Mouse (Mus musculus) ES-Bruce4 (cell line): ENCODE data around the gene Srsf4. TPM values are rescaled to one million over a fixed set of nuclear protein-coding genes. Genes with fewer than 3 reads are reported as not detected.
A peak's percentile ranks its signal among the peaks of the same experiment; 100 is the strongest.

Experiments
- H3K27ac ChIP-seq: 2 replicates; pipeline ENCODE4 v1.5.1; 2012; ENCODE audit warnings: low read length, inconsistent platforms; ENCODE audit not compliant: insufficient read depth
- H3K27me3 ChIP-seq: 2 replicates; pipeline ENCODE4 v1.6.1; 2012; ENCODE audit warnings: mild to moderate bottlenecking, low read length, inconsistent platforms; ENCODE audit not compliant: control insufficient read depth, poor library complexity, insufficient read depth, severe bottlenecking
- H3K36me3 ChIP-seq: 2 replicates; pipeline ENCODE4 v1.6.1; 2012; ENCODE audit warnings: inconsistent platforms, mild to moderate bottlenecking, low read length, moderate library complexity; ENCODE audit not compliant: control insufficient read depth, poor library complexity, insufficient read depth, severe bottlenecking
- H3K4me1 ChIP-seq: one replicate; pipeline ENCODE4 v1.8.1; 2011; ENCODE audit warnings: low read length; ENCODE audit not compliant: control insufficient read depth, insufficient read depth
- H3K4me3 ChIP-seq: 2 replicates; pipeline ENCODE4 v1.5.1; 2011; ENCODE audit warnings: low read depth, mild to moderate bottlenecking, low read length
- H3K9ac ChIP-seq: 2 replicates; pipeline ENCODE4 v1.6.1; 2012; ENCODE audit warnings: low read depth, mild to moderate bottlenecking, inconsistent platforms; ENCODE audit not compliant: poor library complexity, severe bottlenecking
- H3K9me3 ChIP-seq: replicated peaks from 2 replicates; pipeline ENCODE4 v1.6.1; 2012; ENCODE audit warnings: mild to moderate bottlenecking, low read length, inconsistent platforms; ENCODE audit not compliant: control insufficient read depth, poor library complexity, insufficient read depth, severe bottlenecking
- CTCF ChIP-seq: IDR thresholded peaks from one replicate; pipeline ENCODE4 v1.8.1; 2011; ENCODE audit warnings: low read depth, low read length
- EP300 ChIP-seq: IDR thresholded peaks from 2 replicates; pipeline ENCODE4 v1.6.1; 2011; ENCODE audit warnings: low read depth, low read length; ENCODE audit not compliant: insufficient read depth
- POLR2A ChIP-seq: IDR thresholded peaks from one replicate; pipeline ENCODE4 v1.8.1; 2011; ENCODE audit warnings: low read length; ENCODE audit not compliant: insufficient read depth
- polyA plus RNA-seq: library from polyadenylated mRNA; stranded (reverse); fragments of >200 nt; gene quantifications from 2 replicates; pipeline ENCODE4 v1.2.4, GENCODE M21; 2011; ENCODE audit warnings: low read depth; ENCODE audit not compliant: missing spikeins, insufficient read depth, insufficient read length

Gene Srsf4
- polyA plus RNA-seq, 1 experiment, result 74.5 TPM

DNA sequence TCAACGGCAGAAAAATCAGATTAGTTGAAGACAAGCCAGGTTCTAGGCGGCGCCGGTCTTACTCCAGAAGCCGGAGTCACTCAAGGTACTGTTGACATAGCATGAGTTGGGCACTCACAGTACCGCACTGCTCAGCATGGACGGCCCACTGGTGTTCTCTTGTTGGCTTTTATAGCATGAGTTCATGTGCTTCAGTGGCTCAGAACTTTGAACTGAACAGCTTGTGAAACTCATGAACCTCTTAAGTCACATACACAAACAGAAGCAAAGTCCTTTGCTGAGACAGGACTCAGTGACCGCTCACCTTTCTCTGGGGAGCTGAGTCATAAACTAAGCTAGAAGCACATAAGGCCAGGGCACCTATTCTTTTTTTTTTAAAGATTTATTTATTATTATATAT lies 24.4 kb downstream of the Srsf4 start:
- TF ChIP-seq EP300 (no peak), CTCF (no peak), POLR2A (no peak)
- peaks cover 40% of the 10 kb centered on the region for H3K36me3 ChIP-seq
- no peak overlapping the region for H3K27ac ChIP-seq

DNA sequence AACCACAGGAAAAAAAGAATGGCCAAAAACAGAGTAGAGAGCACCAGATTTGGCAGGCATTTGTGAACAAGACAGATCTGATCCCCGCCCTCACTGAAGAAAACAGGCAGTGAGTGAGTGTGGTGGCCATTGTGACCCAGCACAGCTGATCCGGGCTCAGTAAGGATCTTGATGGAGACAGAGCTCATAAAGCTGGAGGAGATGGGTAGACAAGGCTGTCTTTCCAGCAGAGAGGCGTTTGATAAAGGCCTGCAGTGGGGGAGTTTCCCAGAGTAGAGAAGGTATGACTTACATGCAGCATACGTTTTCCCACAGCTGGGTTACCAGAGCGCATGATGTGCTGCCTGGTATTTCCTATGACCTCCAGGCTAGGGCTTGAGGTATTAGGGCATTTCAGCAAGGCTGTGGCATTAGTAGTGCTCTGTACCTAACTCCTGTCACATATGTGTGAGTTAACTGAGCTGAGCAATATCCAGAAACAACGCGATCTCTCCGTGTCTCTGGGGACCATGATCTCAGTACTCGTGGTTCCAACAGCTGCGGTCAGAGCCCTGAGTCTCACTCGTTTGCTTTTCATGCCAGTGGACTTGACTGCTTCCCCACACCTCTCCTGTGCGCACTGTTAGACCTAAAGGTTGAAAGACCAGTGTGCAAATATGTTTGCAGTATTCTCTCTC lies 25.2 kb downstream of the Srsf4 start:
- Histone ChIP-seq H3K36me3 (peaks cover 33% of the 10 kb centered on the region), H3K9ac (no peak overlapping the region), H3K27ac (no peak overlapping the region), H3K4me1 (no peaks in the 10 kb centered on the region), H3K4me3 (no peak overlapping the region), H3K9me3 (no peaks in the 10 kb centered on the region), H3K27me3 (no peaks in the 10 kb centered on the region)
- TF ChIP-seq POLR2A (no peak), CTCF (no peak), EP300 (no peak)

More for the DNA sequence above, 24.4 kb downstream of the Srsf4 start:
- no peak overlapping the region for H3K9ac ChIP-seq
- no peaks in the 10 kb centered on the region for H3K4me1 ChIP-seq
- no peaks in the 10 kb centered on the region for H3K9me3 ChIP-seq
- no peaks in the 10 kb centered on the region for H3K27me3 ChIP-seq
- no peak overlapping the region for H3K4me3 ChIP-seq

DNA sequence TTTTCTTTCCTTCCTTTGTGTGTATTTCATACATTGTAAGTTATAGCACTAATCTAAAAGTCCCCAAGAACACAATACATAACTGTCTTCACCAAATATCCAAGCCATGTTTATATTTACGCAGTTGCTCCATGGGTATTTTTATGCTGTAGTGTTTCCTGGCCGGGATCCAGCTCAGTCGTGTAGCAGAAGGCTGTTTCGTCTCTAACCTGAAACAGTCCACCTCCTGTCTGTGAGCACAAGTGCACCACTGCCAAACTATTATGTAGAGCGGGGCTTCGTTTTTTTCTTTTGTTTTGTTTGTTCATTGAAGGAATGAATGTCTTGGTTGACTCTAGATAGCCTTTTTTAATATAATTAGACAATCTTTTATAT lies 25.8 kb downstream of the Srsf4 start:
- no peak for TF ChIP-seq POLR2A
- no peak for TF ChIP-seq EP300
- TF ChIP-seq CTCF, result no peak
- Histone ChIP-seq H3K9me3 (no peaks in the 10 kb centered on the region), H3K27ac (no peak overlapping the region), H3K4me3 (no peak overlapping the region), H3K27me3 (no peaks in the 10 kb centered on the region), H3K4me1 (no peaks in the 10 kb centered on the region), H3K9ac (no peak overlapping the region), H3K36me3 (peaks cover 28% of the 10 kb centered on the region)

DNA sequence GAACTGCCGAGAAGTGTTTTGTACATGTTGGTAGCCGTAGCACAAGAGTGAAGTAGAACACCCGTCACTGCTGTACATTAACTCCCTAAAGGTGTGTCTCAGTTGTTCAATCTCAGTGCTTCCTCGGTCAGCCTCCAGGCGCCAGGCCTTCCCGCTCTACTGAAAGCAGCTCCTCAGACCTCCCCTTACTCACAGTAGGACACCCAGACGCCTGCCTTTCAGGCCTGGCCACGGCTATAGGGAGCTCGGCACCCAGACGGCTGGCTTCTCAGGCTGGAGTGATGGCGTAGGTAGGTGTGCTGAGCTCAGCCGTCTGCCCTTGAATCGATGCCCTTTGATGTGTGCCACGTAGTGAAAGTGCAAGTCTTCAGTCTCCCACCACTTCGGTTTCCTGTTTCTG lies 27.7 kb downstream of the Srsf4 start:
- no peaks in the 10 kb centered on the region for H3K9me3 ChIP-seq
- TF ChIP-seq EP300 (no peak), POLR2A (no peak), CTCF (no peak)
- H3K4me3 ChIP-seq, result peak overlapping the region; percentile 11; the same call in 1 of the 2 replicates
- H3K27me3 ChIP-seq, result no peaks in the 10 kb centered on the region
- H3K4me1 ChIP-seq, result no peaks in the 10 kb centered on the region
- H3K9ac ChIP-seq, result peak overlapping the region; percentile 42
- peaks cover 18% of the 10 kb centered on the region for H3K36me3 ChIP-seq
- H3K27ac ChIP-seq, result peak overlapping the region; percentile 68

DNA sequence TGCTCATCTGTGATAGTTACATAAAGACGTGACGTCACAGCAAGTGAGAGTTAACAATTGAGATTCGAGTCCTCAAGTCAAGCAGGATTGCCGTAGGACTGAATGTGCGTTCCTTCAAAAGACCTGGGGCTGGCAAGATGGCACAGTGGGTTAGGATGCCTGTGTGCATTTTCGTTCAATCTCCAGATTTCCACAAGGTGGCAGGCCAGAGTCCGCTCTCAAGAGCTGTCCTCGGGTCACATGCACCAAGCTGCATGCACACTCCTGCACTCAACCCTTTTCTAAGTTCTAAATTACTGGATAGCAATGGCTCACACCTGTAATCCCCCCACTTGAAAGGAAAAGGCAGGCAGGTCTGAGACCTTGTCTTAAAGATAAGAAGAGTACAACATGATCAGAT lies 31.1 kb downstream of the Srsf4 start:
- Histone ChIP-seq H3K9me3 (no peaks in the 10 kb centered on the region; the same call in 1 of the 2 replicates), H3K27me3 (no peaks in the 10 kb centered on the region), H3K36me3 (peaks cover 6% of the 10 kb centered on the region), H3K9ac (no peak overlapping the region), H3K4me1 (no peaks in the 10 kb centered on the region), H3K27ac (no peak overlapping the region), H3K4me3 (no peak overlapping the region)
- TF ChIP-seq CTCF, result peak; percentile 80
- no peak for TF ChIP-seq POLR2A
- TF ChIP-seq EP300, result no peak

DNA sequence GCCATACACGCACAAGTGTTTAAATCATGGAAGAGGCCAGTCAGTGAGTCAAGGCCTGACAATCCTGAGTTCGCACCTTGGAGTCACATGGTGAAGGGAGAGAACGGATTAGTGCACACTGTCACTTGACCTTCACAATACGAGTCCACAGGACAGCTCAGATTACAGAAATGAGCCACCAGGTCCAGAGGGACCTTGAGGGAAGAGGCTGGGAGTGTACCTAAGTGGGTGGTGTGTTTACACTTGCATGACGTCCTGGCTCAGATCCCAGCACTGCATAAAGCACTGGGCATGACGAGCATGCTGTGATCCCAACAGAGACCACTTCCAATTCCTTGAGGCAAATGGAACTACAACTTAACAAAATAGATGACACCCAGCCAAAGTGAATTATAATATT lies 33.0 kb downstream of the Srsf4 start:
- no peaks in the 10 kb centered on the region for H3K27me3 ChIP-seq
- H3K4me3 ChIP-seq, result no peak overlapping the region
- no peak overlapping the region for H3K9ac ChIP-seq
- no peaks in the 10 kb centered on the region; the same call in 1 of the 2 replicates for H3K9me3 ChIP-seq
- no peak overlapping the region for H3K27ac ChIP-seq
- H3K36me3 ChIP-seq, result peaks cover 6% of the 10 kb centered on the region
- H3K4me1 ChIP-seq, result peaks cover 3% of the 10 kb centered on the region
- TF ChIP-seq POLR2A (no peak), CTCF (no peak), EP300 (no peak)
